Mouse (Mus musculus): ENCODE data around the gene Bmp6. TPM values are rescaled to one million over a fixed set of nuclear protein-coding genes. Genes with fewer than 3 reads are reported as not detected.

Gene Bmp6
- total and polyA plus RNA-seq, 3 experiments, result 0.05 TPM; not detected in 2

DNA sequence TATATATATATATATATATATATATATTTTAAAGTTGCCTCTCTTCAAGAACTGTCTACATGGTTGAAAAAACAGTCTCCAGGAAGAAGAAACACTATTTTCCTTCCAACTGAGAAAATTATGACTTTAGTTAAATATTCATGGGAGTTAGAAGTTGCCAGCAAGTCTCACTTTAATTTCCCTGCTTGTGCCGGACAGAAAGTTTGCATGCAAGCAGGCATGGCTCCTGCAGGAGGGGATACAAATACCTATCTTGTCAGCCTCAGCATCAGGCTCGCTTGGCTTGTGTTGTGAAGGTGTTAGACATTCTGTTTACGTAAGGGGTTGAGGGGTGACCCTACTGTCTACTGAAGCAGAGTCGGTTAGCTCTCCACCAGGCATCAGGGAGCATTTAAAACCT is 17.8 kb downstream of the Bmp6 start:
- Histone ChIP-seq H3K4me1 (ENCODE audit: insufficient read depth, low read depth, low read length) (no peaks in the 10 kb centered on the region), H3K27me3 (ENCODE audit: insufficient read depth, low read length) (peaks cover 11% of the 10 kb centered on the region; the same call in 1 of the 2 replicates), H3K9me3 (replicated peaks) (no peaks in the 10 kb centered on the region), H3K4me3 (ENCODE audit: low read depth, low read length) (no peak overlapping the region), H3K36me3 (replicated peaks) (no peaks in the 10 kb centered on the region)
- TF ChIP-seq GATA1 (IDR thresholded peaks at IDR 0.05; ENCODE audit: borderline replicate concordance, low read length), result no peak
- TF ChIP-seq CTCF (IDR thresholded peaks at IDR 0.05; ENCODE audit: low read depth, low read length), result no peak
- DNase-seq (ENCODE audit: low spot score), result no peak
- no peak for ATAC-seq (ENCODE audit: extremely low read depth, insufficient number of reproducible peaks, low FRiP score, poor library complexity, severe bottlenecking)

DNA sequence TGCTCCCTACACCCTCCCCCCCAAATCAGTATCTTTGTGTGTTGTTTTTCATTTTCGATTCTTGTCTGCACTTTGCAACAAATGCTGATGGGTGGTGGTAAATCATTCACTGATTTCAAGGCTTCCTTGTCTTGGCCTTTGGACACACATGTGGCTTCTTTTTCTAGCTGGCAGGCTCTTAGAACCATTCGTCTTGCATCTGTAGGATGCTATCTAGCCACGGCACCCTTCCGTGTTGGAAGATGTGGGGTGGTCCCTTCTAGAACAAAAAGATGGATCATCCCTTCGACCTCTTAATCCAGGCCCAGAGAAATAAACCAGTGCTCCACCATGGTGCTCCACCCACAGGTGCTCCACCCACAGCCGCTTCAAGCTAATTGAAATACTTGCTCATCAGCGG is 19.0 kb downstream of the Bmp6 start:
- no peak for DNase-seq (ENCODE audit: low spot score)
- no peaks in the 10 kb centered on the region for H3K9me3 ChIP-seq (replicated peaks)
- no peak overlapping the region for H3K4me3 ChIP-seq (ENCODE audit: low read depth, low read length)
- no peaks in the 10 kb centered on the region for H3K36me3 ChIP-seq (replicated peaks)
- H3K27me3 ChIP-seq (ENCODE audit: insufficient read depth, low read length), result peaks cover 11% of the 10 kb centered on the region; the same call in 1 of the 2 replicates
- H3K4me1 ChIP-seq (ENCODE audit: insufficient read depth, low read depth, low read length), result no peaks in the 10 kb centered on the region
- TF ChIP-seq GATA2 (IDR thresholded peaks at IDR 0.05; ENCODE audit: borderline replicate concordance, low read depth, low read length), result no peak
- no peak for TF ChIP-seq POLR2AphosphoS5 (IDR thresholded peaks at IDR 0.05; ENCODE audit: insufficient replicate concordance, low read depth, low read length)
- no peak for TF ChIP-seq TAL1 (conservative IDR thresholded peaks at IDR 0.05; ENCODE audit: low read depth, low read length)
- TF ChIP-seq CTCF (IDR thresholded peaks at IDR 0.05; ENCODE audit: low read depth, low read length), result no peak
- no peak for TF ChIP-seq GATA1 (IDR thresholded peaks at IDR 0.05; ENCODE audit: borderline replicate concordance, low read length)
- ATAC-seq (ENCODE audit: extremely low read depth, insufficient number of reproducible peaks, low FRiP score, poor library complexity, severe bottlenecking), result no peak

DNA sequence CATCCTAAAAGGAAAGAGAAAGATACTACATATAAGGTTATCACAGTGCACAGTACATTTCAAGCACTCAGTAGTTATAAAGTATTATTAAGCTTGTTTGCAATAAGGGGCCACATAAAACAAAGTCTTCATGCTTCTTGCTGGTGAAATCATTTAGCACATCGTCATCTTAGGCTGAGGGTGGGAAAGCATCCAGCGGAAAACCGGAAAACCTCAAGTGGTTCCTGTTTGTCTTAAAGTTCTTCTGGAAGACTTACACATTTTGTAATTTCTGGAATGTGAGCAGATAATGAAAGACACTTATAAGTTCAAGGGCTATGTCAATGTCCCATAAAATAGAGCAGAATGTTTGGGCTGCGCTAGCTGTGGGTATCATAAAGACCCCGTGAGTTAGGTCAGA is 24.7 kb downstream of the Bmp6 start:
- Histone ChIP-seq H3K36me3 (replicated peaks) (no peaks in the 10 kb centered on the region), H3K27me3 (ENCODE audit: insufficient read depth, low read length) (no peaks in the 10 kb centered on the region), H3K4me3 (ENCODE audit: low read depth, low read length) (no peak overlapping the region), H3K9me3 (replicated peaks) (no peaks in the 10 kb centered on the region), H3K4me1 (ENCODE audit: insufficient read depth, low read depth, low read length) (no peaks in the 10 kb centered on the region)
- ATAC-seq (ENCODE audit: extremely low read depth, insufficient number of reproducible peaks, low FRiP score, poor library complexity, severe bottlenecking), result no peak
- DNase-seq (ENCODE audit: low spot score), result no peak
- TF ChIP-seq GATA2 (IDR thresholded peaks at IDR 0.05; ENCODE audit: borderline replicate concordance, low read depth, low read length) (no peak), CTCF (IDR thresholded peaks at IDR 0.05; ENCODE audit: low read depth, low read length) (no peak), GATA1 (IDR thresholded peaks at IDR 0.05; ENCODE audit: borderline replicate concordance, low read length) (no peak), TAL1 (conservative IDR thresholded peaks at IDR 0.05; ENCODE audit: low read depth, low read length) (no peak), POLR2AphosphoS5 (IDR thresholded peaks at IDR 0.05; ENCODE audit: insufficient replicate concordance, low read depth, low read length) (no peak)

DNA sequence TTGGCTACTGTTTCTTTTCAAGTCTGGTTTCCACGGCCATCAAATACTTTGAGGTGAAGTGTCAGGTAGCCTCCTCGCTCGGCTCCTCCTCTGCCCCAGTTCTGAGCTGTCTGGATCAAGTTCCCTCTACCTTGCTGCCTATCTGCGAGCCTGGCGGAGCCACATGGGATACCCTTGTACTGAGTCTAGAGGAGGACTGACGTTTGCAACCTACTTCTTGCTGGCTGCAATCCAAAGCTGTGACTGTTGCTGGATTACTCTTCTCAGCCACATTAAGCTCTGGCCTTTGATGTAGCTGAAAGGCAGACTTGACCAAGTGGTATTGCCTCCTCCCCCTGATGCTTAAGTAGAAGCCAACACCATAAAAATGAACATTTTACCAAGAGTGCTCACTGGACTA is 31.2 kb downstream of the Bmp6 start:
- Histone ChIP-seq H3K4me3 (ENCODE audit: low read depth, low read length) (no peak overlapping the region), H3K27me3 (ENCODE audit: insufficient read depth, low read length) (0 out of 2 replicates have a peak, but pooled peaks cover 3% of the 10 kb centered on the region), H3K4me1 (ENCODE audit: insufficient read depth, low read depth, low read length) (no peaks in the 10 kb centered on the region), H3K36me3 (replicated peaks) (no peaks in the 10 kb centered on the region), H3K9me3 (replicated peaks) (no peaks in the 10 kb centered on the region)
- TF ChIP-seq POLR2AphosphoS5 (IDR thresholded peaks at IDR 0.05; ENCODE audit: insufficient replicate concordance, low read depth, low read length), result no peak
- TF ChIP-seq TAL1 (conservative IDR thresholded peaks at IDR 0.05; ENCODE audit: low read depth, low read length), result no peak
- TF ChIP-seq CTCF (IDR thresholded peaks at IDR 0.05; ENCODE audit: low read depth, low read length), result no peak
- ATAC-seq (ENCODE audit: extremely low read depth, insufficient number of reproducible peaks, low FRiP score, poor library complexity, severe bottlenecking), result no peak
- no peak for DNase-seq (ENCODE audit: low spot score)

DNA sequence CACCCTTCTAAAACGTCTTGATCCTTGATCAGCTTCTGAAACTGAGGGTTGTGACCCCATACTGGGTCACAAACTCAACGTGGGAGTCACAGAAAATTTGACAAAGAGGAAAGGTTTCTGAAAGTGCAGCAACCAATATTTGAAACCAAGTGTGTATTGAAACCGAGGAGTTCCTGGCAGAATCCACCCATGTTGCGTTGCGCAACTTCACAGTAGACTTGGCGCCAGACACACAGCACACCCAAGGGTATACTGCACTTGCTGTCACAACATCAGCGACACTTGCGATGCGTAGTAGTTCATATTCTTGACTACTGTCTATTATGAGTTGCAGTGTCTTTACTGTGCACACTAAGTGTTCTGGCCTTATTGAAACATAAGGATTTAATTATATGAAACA is 32.4 kb downstream of the Bmp6 start:
- Histone ChIP-seq H3K9me3 (replicated peaks) (no peaks in the 10 kb centered on the region), H3K4me1 (ENCODE audit: insufficient read depth, low read depth, low read length) (no peaks in the 10 kb centered on the region), H3K36me3 (replicated peaks) (no peaks in the 10 kb centered on the region), H3K27me3 (ENCODE audit: insufficient read depth, low read length) (0 out of 2 replicates have a peak, but pooled peaks cover 3% of the 10 kb centered on the region), H3K4me3 (ENCODE audit: low read depth, low read length) (no peak overlapping the region)
- TF ChIP-seq GATA1 (IDR thresholded peaks at IDR 0.05; ENCODE audit: borderline replicate concordance, low read length) (no peak), GATA2 (IDR thresholded peaks at IDR 0.05; ENCODE audit: borderline replicate concordance, low read depth, low read length) (no peak), POLR2AphosphoS5 (IDR thresholded peaks at IDR 0.05; ENCODE audit: insufficient replicate concordance, low read depth, low read length) (no peak), CTCF (IDR thresholded peaks at IDR 0.05; ENCODE audit: low read depth, low read length) (no peak), TAL1 (conservative IDR thresholded peaks at IDR 0.05; ENCODE audit: low read depth, low read length) (no peak)
- no peak for DNase-seq (ENCODE audit: low spot score)
- no peak for ATAC-seq (ENCODE audit: extremely low read depth, insufficient number of reproducible peaks, low FRiP score, poor library complexity, severe bottlenecking)

DNA sequence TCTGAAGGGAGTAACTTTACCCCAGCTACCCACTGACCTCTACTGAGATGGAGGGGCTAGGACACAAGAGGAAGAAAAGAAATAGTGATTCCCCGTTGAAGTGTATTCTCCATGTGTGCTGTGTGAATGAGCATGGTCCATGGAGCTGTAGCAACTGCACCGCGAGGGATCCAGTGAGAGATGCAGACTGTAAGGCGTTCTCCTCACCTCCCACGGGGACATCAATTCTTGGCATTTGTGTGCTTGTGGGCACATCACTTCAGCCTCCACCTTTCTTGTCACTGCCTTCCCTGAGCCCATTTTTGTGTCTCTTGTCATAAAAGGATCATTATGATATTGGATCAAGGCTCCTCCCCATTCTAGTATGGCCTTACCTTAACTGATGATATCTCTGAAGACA is 34.9 kb downstream of the Bmp6 start:
- no peak for DNase-seq (ENCODE audit: low spot score)
- no peak for ATAC-seq (ENCODE audit: extremely low read depth, insufficient number of reproducible peaks, low FRiP score, poor library complexity, severe bottlenecking)
- TF ChIP-seq CTCF (IDR thresholded peaks at IDR 0.05; ENCODE audit: low read depth, low read length) (no peak), TAL1 (conservative IDR thresholded peaks at IDR 0.05; ENCODE audit: low read depth, low read length) (no peak), GATA2 (IDR thresholded peaks at IDR 0.05; ENCODE audit: borderline replicate concordance, low read depth, low read length) (no peak), POLR2AphosphoS5 (IDR thresholded peaks at IDR 0.05; ENCODE audit: insufficient replicate concordance, low read depth, low read length) (no peak)
- no peaks in the 10 kb centered on the region for H3K4me1 ChIP-seq (ENCODE audit: insufficient read depth, low read depth, low read length)
- no peak overlapping the region for H3K4me3 ChIP-seq (ENCODE audit: low read depth, low read length)
- 0 out of 2 replicates have a peak, but pooled peaks cover 3% of the 10 kb centered on the region for H3K27me3 ChIP-seq (ENCODE audit: insufficient read depth, low read length)
- H3K9me3 ChIP-seq (replicated peaks), result no peaks in the 10 kb centered on the region
- no peaks in the 10 kb centered on the region for H3K36me3 ChIP-seq (replicated peaks)

DNA sequence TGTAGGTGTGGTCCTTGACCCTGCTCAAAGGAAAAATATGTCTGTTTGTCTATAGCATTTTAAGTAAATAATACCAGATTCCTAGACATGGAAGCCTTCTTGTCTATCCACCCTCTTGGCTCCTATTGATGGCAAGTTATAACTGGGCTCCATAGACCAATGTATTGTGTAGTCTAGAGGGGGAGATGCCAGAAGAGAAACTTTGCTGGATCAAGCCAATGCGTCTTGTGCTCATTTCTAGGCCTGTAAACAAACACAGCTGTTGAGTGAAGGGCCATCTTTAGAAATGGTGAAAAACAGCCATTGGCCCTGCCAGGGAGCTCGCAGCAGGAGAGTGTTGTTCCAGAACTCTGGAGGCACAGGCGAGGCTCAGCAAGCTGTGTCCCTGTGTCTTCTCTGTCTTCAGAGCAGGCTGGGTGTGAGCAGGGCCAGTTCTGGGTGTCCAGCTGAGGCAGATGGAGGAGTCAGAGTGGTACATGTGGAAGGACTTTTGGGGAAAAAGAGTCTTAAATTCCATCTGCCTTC is 41.2 kb downstream of the Bmp6 start:
- no peaks in the 10 kb centered on the region for H3K36me3 ChIP-seq (replicated peaks)
- TF ChIP-seq CTCF (IDR thresholded peaks at IDR 0.05; ENCODE audit: low read depth, low read length) (no peak), POLR2AphosphoS5 (IDR thresholded peaks at IDR 0.05; ENCODE audit: insufficient replicate concordance, low read depth, low read length) (no peak), TAL1 (conservative IDR thresholded peaks at IDR 0.05; ENCODE audit: low read depth, low read length) (no peak), GATA2 (IDR thresholded peaks at IDR 0.05; ENCODE audit: borderline replicate concordance, low read depth, low read length) (no peak), GATA1 (IDR thresholded peaks at IDR 0.05; ENCODE audit: borderline replicate concordance, low read length) (no peak)
- H3K9me3 ChIP-seq (replicated peaks), result no peaks in the 10 kb centered on the region
- no peak for ATAC-seq (ENCODE audit: extremely low read depth, insufficient number of reproducible peaks, low FRiP score, poor library complexity, severe bottlenecking)
- no peaks in the 10 kb centered on the region for H3K4me1 ChIP-seq (ENCODE audit: insufficient read depth, low read depth, low read length)
- no peak overlapping the region for H3K4me3 ChIP-seq (ENCODE audit: low read depth, low read length)
- DNase-seq (ENCODE audit: low spot score), result no peak
- H3K27me3 ChIP-seq (ENCODE audit: insufficient read depth, low read length), result 0 out of 2 replicates have a peak, but pooled peaks cover 2% of the 10 kb centered on the region

Measured in G1E (cell line).